Mouse (Mus musculus): ENCODE results near the gene Pcdh7.

GRCm38 (mm10) chr5:57865256-57865655 lies 147.5 kb downstream of the Pcdh7 start:
- TF ChIP-seq EP300 (IDR thresholded peaks at IDR 0.05; ENCODE audit: low read depth) (no peak), CTCF (IDR thresholded peaks at IDR 0.05; ENCODE audit: low read depth) (no peak)

Measured in heart, postnatal 0 days (tissue).